Mouse (Mus musculus) T-cell, adult 2 months (primary cell): ENCODE data around the gene Snrnp25.

Experiments used
- DNase-seq: peaks from one replicate; pipeline ENCODE4 v3.0.0; 2022; ENCODE audit warnings: low spot score

The Snrnp25 gene

DNA sequence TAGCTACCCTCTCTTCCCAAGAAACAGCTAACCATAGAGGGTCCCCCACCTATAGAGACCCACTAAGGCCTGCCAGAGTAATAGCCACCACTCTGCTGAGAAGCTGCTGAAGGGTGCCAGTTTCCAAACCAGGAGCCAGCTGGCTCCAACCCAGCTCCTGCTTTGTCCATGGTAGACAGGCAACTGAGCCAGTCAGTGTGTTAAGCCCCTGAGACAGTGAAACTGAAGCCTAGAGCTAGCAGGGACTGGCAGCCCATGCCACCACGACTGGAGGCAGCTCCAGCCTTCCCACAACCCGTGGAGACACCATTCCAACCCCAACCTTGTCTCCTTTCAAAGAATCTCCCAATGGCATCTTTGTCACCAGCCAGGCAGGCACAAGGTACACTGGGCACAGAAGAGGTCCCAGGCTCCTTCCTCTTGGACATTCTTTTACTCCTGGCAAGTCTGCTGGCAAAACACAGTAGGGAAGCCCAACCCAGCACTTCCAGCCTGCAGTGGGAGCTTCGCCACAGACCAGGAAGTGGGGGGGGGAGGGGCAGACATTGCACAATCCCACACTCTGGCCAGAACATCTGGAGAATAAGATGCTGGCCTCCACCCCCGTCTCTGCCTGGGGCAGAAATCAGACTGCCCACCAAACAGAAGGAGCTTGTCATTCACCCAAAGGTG is 19.4 kb downstream of the Snrnp25 start:
- no peak for DNase-seq

DNA sequence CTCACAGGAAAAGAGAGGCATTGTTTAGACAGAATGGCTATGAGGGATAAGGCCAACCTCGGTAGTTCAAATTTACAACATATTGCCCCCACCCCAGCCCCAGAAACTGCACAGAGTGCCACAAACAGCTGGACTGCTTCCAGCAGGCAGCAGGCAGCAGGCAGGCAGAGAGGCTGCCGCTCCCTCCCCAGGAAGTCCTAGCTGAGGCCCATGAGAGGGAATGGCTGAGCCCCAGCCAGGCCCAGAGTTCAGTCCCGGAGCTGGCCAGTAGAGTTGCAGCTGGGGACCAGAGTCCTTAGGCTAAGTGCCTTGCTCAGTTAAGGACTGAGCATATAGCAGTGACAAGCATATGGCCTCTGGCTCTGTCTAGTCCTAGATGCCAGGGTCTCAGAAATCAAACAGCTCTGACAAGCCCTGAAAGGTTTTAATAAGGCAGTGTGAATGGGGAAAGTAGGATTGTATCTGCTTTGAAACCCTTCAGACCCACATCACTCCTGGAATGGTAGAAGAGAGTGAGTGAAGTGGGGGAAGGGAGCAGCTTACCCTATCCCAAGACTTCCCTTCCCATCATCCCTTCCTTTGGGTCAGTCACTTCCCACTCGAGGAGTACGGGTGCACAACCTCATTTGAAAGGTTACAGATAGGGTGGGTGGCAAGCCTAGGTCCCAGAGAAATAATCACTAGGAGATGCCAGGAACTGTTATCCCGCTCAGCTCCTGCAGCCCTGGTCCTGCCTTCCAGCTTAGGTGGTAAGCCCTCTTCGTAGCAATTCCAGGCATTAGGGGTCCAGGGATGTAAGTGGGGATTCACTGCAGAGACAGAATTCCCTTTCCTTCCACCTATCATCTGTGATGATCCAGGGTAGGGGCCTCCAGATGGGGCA is 20.2 kb downstream of the Snrnp25 start:
- no peak for DNase-seq

GRCm38 (mm10) chr11:32226124-32226871 is 21.1 kb downstream of the Snrnp25 start, which contains the start of gene Mpg:
Mpg (plus strand) TSS chr11:32226505.
- peak; percentile 87 for DNase-seq

DNA sequence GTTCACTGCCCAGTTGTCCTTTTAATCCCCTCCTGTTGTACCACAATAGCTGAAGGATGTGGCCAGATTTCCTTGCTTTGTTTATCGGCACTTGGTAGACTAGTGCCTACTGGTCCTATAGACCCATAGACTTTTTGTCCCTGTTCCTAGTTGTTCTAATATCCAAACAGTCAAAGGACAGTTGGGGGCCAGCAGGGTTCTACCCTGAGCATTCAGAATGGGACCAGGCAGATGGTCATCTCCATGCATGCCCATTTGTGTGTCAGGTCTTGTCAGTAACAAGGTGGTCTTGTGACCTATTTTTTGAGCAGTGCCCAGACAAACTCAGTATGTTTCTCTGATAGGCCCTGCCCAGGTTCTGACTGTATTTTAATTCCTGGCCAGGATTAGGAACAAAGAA is 21.8 kb downstream of the Snrnp25 start:
- DNase-seq = no peak

DNA sequence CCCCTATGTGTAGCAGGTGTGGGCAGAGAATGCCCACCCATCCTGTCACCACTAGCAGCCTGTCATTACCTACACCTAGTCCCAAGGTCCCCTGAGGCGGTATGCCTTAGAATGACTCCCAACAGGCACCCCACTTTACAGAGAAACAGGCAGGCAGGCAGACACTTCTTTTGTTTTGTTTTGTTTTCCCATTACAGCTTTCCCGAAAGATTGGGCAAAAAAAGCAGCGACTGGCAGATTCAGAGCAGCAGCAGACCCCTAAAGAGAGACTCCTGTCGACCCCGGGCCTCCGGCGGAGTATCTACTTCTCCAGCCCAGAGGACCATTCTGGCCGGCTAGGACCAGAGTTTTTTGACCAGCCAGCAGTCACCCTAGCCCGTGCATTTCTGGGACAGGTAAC is 22.3 kb downstream of the Snrnp25 start:
- no peak for DNase-seq

DNA sequence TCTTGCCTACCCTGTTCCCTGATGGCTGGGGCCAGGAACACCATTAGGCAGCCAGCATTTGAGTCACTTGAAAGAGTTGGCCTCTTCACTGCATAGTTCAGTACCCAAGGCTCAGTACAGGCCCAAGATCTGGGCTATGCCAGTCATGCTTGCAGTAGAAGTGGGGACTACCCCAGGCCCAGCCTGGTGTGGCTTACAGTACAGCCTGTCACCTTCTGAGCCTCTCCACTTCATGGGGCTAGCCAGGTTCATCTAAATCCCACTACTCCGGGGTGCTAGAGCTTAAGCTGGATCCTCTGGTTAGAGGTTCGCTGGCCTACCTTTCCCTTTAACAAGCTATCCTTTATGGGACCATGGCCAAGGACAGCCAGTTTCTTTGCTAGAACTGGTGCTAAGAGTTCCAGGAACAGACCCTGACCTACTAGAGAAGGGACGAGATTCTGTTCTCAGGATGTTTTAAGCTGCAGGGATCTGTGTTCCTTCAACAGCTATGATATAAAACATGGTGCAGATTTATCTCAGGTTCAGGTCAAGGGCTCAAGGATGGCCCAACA is 23.2 kb downstream of the Snrnp25 start:
- DNase-seq = no peak

DNA sequence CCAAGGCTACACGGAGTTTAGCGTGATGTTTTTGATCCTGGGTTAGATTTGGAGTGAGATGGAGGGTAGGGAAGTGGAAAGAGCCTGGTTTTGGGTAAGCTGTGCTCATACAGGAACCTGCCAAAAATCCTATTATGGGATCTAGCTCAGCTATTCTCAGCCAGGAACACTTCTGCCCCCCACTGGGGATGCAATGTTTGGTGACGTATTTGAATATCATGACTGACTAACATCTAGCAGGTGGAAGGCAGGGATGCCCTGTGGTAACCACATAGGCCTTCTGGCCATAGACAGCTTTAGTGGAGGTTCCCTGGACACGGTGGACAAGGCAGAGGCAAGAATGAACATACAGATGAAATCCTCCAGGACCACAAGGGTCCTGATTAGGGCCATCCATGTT is 25.0 kb downstream of the Snrnp25 start:
- DNase-seq = no peak

DNA sequence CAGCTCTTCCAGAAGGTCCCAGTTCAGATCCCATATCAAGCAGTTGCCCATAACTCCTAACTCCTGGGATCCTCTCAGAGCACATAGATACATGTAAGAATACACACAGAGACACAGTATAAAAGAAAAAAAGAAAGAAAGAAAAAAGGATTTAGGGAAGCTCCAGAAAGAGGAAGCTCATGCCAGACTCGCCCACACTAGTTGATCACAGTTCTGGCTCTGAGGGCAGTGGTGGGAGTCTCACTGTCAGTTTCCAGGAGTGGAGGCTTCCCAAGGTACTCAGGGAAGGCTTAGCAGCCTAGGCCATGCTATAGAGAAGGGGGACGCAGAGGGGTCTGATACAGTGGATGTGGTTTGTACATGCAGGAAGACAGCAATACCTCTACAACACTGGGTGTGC is 25.9 kb downstream of the Snrnp25 start:
- no peak for DNase-seq

- no peak for DNase-seq
Measured at GRCm38 (mm10) chr11:32232848-32233247, 27.6 kb downstream of the Snrnp25 start.

GRCm38 (mm10) chr11:32233895-32234294 is 28.7 kb downstream of the Snrnp25 start:
- no peak for DNase-seq

DNA sequence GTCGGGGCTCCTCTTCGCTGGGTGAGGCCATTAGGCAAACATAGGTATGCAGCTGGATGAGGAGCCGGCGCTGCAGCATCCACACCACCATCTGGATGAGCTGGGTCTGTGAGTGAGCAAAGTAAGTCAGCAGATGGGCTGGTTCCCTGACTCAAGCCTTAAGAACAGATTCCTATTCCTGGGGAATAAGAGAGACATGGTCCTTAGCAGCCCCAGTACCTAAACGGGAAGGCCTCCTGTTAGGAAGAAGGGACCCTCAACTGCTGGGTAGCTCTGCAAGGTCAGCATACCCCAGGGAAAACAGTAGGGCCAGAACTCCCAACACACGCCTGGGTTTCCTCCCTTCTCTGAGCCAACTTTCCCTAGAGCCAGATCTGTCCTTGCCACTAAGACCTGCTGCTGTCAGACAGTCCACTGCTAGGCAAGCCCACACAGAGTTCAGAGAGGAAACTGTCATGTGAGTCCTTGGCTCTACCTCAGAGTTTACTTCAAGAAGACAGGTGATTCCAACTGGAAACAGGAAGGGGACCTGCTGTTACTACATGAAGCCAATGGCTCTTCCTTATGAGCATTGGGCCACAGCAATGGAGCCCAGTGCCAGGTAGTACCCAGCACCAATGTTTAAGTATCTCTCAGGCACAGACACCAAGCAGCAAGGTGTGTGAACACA is 29.7 kb downstream of the Snrnp25 start:
- DNase-seq = no peak

DNA sequence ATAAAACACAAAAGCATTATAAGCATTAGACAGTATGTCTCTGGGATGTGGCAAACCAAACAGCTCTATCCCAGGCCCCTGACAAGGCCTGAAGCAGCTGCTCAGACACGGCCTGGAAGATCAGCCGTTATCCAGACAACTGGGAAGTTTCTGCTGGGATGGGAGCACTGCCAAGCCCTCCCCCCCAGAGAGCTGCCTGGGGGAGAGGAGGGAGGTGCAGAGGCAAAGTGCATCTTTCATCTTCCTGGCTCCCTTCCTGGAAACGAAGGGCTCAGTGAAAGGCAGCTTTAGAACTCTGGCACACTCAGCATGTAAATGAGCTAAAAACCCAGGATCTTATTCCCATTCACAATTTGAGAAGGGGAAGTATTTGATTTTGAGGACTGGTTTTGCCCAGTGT is 30.4 kb downstream of the Snrnp25 start:
- DNase-seq = no peak

GRCm38 (mm10) chr11:32236132-32236531 is 30.9 kb downstream of the Snrnp25 start:
- DNase-seq = no peak

GRCm38 (mm10) chr11:32236712-32237410 is 31.6 kb downstream of the Snrnp25 start:
- no peak for DNase-seq

- DNase-seq = no peak
Measured at GRCm38 (mm10) chr11:32237411-32237795, 32.2 kb downstream of the Snrnp25 start.

GRCm38 (mm10) chr11:32238093-32238860 is 33.1 kb downstream of the Snrnp25 start:
- peak; percentile 69 for DNase-seq

- DNase-seq = no peak
Measured at GRCm38 (mm10) chr11:32241391-32241790, 36.2 kb downstream of the Snrnp25 start.

DNA sequence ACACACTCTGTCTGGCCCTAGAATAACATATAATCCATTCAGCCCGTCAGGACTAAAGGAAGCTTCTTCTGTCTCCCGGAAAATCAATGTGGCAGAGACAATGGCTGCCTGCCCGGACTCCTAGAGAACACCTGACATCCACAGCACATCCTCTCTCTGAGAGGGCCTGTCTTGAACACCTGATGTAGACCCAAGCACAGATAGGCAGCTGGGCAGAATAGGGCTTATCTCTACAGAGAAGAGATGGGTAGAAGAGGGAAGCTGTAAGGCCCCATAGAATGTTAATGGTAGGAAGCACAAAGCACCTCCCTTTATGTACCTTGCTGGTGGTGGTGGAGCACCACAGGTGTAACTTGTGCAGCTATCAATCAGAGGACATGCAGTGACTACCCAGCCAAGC is 37.0 kb downstream of the Snrnp25 start:
- DNase-seq = no peak

DNA sequence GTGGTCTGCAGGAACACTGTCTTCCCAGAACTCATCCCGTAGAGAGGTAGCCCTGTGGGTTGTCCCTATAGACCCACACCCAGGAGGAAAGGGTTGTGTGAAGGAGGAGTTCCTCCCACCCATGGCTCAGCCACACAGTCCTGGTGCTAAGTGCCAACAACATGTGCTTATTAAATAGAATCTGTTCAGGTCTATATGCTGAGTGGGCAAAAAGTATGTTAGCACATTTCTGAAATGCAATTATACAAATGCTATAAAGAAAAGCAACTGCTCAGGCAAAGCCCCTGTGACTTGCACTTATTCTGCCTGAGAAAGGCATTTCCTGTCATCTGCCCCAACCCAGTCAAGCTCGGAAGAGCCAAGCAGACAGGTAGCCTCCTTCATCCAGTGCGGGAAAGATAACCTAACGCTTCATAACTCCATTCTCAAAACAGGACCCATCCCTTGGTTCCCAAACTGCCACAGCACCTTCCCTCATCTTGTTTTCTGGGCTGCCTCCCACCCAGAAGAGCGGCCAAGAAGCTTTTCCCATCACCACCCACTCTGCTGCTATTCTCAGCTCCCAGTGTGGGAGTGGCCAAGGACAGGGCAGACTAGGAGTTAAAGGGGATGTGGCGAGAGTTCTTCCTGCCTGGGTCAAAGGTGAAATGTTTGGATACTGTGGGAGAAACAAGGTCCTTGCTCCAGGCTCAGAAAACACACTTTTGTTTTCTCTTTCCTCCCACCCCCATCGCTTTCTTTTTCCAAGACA is 38.2 kb downstream of the Snrnp25 start:
- DNase-seq = no peak

DNA sequence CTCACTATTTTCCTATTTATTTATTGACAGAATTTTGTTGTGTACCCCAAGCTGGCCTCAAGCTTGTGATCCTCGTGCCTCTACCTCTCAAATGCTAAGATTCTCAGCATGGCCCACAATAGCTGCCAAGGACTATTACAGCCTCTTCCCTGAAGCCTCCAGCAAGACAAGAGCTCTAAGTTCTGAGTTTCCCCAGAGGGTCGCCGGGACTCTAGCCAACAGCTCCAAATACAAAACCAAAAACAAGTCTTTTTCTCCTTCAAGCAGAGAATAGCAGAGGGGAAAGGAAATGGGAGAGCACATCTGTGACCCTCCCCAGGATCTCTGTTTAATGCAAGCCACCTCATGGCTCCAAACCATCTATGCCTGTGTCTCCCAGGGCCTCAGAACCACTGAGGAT is 38.8 kb downstream of the Snrnp25 start:
- no peak for DNase-seq
